Mouse (Mus musculus) CD4-positive, CD25-positive, alpha-beta regulatory T cell, adult 4 months (primary cell): ENCODE results near the gene H2-Oa. TPM values are rescaled to one million over a fixed set of nuclear protein-coding genes. Genes with fewer than 3 reads are reported as not detected.

Experiments
- ATAC-seq: one replicate; pipeline ENCODE4 v1.8.0; 2017
- polyA plus RNA-seq, 2 experiments: library from polyadenylated mRNA; unstranded; fragments of 100-300 nt; shearing (Covaris generic); gene quantifications; one replicate each; pipeline ENCODE4 v1.2.1; 2017

Gene H2-Oa
- polyA plus RNA-seq, 2 experiments from 2014 or later = 56.0 to 68.2 TPM

- ATAC-seq = peak; percentile 30
Observed at GRCm38 (mm10) chr17:34122188-34122984, 30.2 kb downstream of the H2-Oa start, which contains the start of gene Brd2. TSS of gene Brd2 (minus strand) at chr17:34122634.

GRCm38 (mm10) chr17:34123111-34123510, 31.0 kb downstream of the H2-Oa start:
- no peak for ATAC-seq

GRCm38 (mm10) chr17:34123518-34123917, 31.4 kb downstream of the H2-Oa start:
- ATAC-seq = no peak

GRCm38 (mm10) chr17:34124649-34125048, 32.5 kb downstream of the H2-Oa start:
- no peak for ATAC-seq

GRCm38 (mm10) chr17:34126826-34127420, 34.8 kb downstream of the H2-Oa start:
- ATAC-seq = no peak

- ATAC-seq = peak; percentile 16
Observed at GRCm38 (mm10) chr17:34127475-34127874, 35.3 kb downstream of the H2-Oa start.

GRCm38 (mm10) chr17:34128264-34128937, 36.3 kb downstream of the H2-Oa start:
- ATAC-seq = peak; percentile 67

- ATAC-seq = peak; percentile 59
Observed at GRCm38 (mm10) chr17:34128944-34129791, 37.0 kb downstream of the H2-Oa start.

DNA sequence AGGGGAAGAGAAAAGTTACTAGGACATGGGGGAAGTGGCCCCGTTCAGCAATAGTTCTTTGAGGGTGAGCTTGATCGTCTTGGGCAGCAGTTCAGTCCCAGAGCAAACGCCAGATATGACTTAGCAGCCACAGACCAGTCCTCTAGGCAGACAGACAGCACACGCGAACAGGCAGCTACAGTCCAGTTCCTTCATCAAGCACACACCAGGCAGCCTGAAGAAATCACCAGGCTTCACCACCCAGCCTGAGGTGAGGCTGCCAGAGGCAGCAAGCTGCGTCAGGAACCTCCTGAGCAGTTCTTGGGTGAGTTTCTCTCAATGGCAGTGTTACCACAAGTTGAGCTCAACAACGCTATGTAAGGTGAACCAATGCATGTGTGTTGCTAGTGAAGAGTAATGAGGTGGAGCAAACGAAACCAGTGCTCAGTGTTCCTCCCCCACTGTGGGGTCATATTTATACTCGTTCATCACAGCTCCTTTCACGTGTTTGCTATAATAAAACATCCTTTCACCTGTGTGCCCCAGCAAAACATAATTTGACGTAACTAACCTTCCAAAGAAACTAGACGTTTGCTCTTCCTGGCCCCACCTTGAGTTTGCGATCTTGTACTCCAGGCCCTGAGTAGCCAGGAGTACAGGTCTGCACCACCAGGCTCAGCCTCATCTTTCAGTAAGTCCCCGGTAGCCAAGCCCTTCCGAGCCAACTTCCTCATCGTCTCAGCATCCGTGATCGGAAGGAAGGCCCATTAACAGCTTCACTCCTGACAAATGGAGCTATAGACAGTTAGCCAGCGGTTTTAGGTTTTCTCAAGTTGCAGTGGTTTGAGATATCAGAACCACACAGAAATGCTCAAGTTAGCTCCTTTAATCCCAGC, 38.2 kb downstream of the H2-Oa start:
- ATAC-seq = no peak

- no peak for ATAC-seq
Observed at GRCm38 (mm10) chr17:34131911-34132310, 39.8 kb downstream of the H2-Oa start.

- no peak for ATAC-seq
Observed at GRCm38 (mm10) chr17:34133289-34133688, 41.1 kb downstream of the H2-Oa start.

DNA sequence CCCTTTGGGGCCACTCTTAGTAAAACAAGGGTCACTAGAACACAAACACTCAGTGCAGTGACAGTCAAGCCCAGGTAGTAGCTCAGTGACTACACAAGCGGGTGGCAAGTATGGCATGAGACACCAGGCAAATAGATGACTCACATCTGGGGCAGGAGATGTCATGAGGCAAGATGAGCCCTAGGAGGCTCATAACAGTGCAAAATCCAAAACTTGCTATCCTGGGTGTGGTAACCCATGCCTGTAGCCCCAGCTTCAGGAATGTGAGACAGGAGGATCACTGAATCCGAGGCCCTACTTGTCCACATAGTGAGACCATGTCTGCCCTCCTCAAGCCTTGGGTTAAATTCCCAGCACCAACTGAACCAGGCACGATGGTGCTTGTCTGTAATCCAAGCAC, 42.3 kb downstream of the H2-Oa start:
- ATAC-seq = no peak

- peak; percentile 100 for ATAC-seq
Observed at GRCm38 (mm10) chr17:34135297-34136224, 43.4 kb downstream of the H2-Oa start.

DNA sequence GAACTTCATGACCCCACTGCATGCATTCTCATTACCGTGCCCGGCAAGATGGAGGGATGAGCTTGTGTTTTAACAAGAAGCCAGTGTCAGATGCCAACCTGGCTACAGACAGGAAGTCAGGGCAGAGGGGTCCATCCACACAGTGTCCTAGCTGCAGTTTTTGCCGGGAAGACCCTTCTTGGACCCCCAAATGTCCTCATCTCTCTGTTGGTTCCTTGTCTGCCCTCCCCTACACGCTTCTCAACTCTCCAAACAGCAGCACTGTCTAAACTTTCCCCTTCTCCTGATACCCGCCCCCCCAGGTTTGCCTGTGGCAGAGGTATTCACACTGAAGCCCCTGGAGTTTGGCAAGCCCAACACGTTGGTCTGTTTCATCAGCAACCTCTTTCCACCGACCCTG, 45.5 kb downstream of the H2-Oa start:
- no peak for ATAC-seq

GRCm38 (mm10) chr17:34138655-34139054, 46.5 kb downstream of the H2-Oa start:
- no peak for ATAC-seq

DNA sequence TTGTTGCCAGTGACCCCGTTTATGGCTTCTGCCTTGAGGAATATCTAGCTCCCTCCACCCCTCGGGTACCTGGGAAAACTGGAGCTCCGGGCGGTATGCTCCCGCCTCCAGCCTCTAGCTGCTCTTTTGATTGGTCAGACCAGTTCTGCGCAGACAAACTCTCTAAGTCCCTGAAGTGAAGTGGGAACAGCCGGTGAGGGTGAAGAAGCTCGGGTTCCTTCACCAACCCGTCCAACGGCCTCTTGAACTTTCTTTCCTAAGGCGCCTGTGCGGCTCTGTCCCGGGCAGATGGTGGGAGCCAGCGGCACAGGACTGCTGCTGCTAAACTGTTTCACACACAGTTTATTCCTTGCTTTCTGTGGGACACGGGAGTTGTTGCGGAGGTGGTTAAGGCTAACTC, 47.3 kb downstream of the H2-Oa start:
- ATAC-seq = no peak

DNA sequence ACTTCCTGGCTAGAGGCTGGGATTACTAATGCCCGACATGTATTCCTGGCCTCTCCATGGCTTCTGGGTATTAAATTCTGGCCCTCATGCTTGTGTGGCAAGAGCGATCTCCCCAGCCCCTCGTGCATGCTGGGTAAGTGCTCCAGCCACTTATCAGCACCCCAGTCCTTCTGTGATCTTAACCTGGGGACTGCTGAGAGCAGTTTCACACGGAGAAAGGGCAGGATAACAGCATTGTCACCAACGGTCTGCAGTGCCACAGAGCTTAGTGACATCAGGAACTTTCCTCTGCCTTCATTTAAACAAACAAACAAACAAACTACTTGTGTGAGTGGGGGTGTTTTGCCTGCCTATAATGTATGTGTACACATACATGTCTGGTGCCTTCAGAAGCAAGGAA, 48.1 kb downstream of the H2-Oa start:
- no peak for ATAC-seq

- ATAC-seq = no peak
Observed at GRCm38 (mm10) chr17:34141448-34141847, 49.3 kb downstream of the H2-Oa start.

DNA sequence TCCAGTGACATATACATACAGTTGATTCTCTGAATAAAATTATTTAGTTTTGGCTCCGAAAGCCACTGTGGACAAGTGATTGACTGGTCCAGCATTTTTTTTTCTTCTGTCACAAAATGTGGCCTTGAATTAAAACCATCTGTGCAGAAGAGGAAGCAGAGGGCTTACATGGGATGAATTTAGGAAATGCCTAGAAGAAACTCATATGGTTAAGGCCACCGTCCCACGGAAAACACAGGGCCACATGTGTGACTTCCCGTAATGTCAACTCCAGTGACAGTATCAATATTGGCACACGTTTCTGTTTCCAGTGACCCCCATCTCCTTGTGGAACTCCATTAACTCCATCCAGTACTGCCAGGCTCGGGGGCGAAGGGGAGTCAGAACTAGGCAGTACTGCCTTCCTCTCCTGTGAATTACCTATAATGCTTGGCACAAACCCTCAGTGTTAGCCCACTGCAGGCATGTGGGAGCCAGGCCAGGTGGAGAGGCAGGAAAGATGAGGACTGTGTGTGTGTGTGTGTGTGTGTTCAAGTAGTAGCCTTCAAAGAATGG, 50.4 kb downstream of the H2-Oa start:
- ATAC-seq = no peak

- peak; percentile 85 for ATAC-seq
Observed at GRCm38 (mm10) chr17:34143033-34143432, 50.9 kb downstream of the H2-Oa start, which contains the start of gene H2-DMb2. TSS of gene H2-DMb2 (plus strand) at chr17:34143307.
